Mouse (Mus musculus) megakaryocyte, embryonic 14.5 days (primary cell): Measurements from ENCODE around the gene Dnajc5.

Experiments used
- FLI1 ChIP-seq: IDR thresholded peaks from 2 replicates; pipeline ENCODE4 v1.6.1; 2012; ENCODE audit warnings: low read length, inconsistent platforms, mixed read lengths
- GATA1 ChIP-seq: IDR thresholded peaks from 3 replicates; pipeline ENCODE4 v1.6.1; 2012; ENCODE audit warnings: mixed read lengths, low read length, inconsistent platforms, borderline replicate concordance

DNA sequence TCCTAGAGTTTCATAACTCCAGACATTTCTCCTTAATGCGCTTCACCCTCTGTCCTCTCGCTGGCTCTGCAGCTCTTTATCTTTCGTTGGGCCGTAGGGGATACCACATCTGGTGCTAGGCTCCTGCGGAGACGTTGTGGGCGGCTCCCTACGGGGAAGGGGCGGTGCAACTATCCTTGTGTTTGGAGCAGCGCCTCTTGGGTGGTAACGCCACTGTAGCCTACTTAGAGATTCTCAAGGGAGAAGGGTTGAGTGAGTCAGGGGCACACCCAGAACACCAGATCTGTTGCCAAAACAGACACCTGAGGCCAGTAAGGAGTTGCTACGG, 22.8 kb upstream of the Dnajc5 start:
- TF ChIP-seq GATA1 (no peak), FLI1 (no peak)
